Mouse (Mus musculus) heart, embryonic 11.5 days (tissue): Measurements from ENCODE around the gene P2rx6. TPM values are rescaled to one million over a fixed set of nuclear protein-coding genes. Genes with fewer than 3 reads are reported as not detected.

Source experiments
- ATAC-seq: fragments of 200-750 bp; cut with Nextera tagmentation; replicated peaks from 2 replicates; pipeline ENCODE4 v1.8.0; 2017; ENCODE audit warnings: moderate library complexity; ENCODE audit not compliant: insufficient number of reproducible peaks, low FRiP score, low TSS enrichment
- H3K27ac ChIP-seq: fragments of 300-500 bp; sonication (generic); 2 replicates; pipeline ENCODE4 v1.5.1; 2014; ENCODE audit warnings: mild to moderate bottlenecking, low read depth, low read length
- H3K27me3 ChIP-seq: fragments of 300-500 bp; sonication (generic); 2 replicates; pipeline ENCODE4 v1.6.1; 2014; ENCODE audit warnings: mild to moderate bottlenecking, low read length, mixed read lengths; ENCODE audit not compliant: control insufficient read depth, insufficient read depth
- H3K36me3 ChIP-seq: fragments of 300-500 bp; sonication (generic); 2 replicates; pipeline ENCODE4 v1.6.1; 2014; ENCODE audit warnings: mild to moderate bottlenecking, low read length, moderate library complexity, mixed read lengths; ENCODE audit not compliant: control insufficient read depth, insufficient read depth
- H3K4me1 ChIP-seq: fragments of 300-500 bp; sonication (generic); 2 replicates; pipeline ENCODE4 v1.6.1; 2014; ENCODE audit warnings: low read length; ENCODE audit not compliant: control insufficient read depth, insufficient read depth
- H3K4me2 ChIP-seq: fragments of 300-500 bp; sonication (generic); 2 replicates; pipeline ENCODE4 v1.6.1; 2014; ENCODE audit warnings: mild to moderate bottlenecking, moderate library complexity
- H3K4me3 ChIP-seq: fragments of 300-500 bp; sonication (generic); 2 replicates; pipeline ENCODE4 v1.5.1; 2014; ENCODE audit warnings: low read depth, low read length
- H3K9ac ChIP-seq: fragments of 300-500 bp; sonication (generic); 2 replicates; pipeline ENCODE4 v1.6.1; 2014; ENCODE audit warnings: mild to moderate bottlenecking, low read depth, low read length, moderate library complexity
- H3K9me3 ChIP-seq: fragments of 300-500 bp; sonication (generic); replicated peaks from 2 replicates; pipeline ENCODE4 v1.6.1; 2016; ENCODE audit warnings: low read length; ENCODE audit not compliant: control insufficient read depth
- WGBS: fragments of 180-500 bp; shearing (Covaris S2); extraction: QIAGEN DNeasy Blood & Tissue Kit; methylation state at CpG from one replicate; pipeline ENCODE4 v1.1.7; 2014; ENCODE audit not compliant: insufficient replicate concordance; 5-methylcytosine and 5-hydroxymethylcytosine counted together
- polyA plus RNA-seq: library from polyadenylated mRNA; unstranded; fragments of >200 nt; fragmentation: Nextera tagmentation; extraction: Ambion mirVana; gene quantifications from 2 replicates; pipeline ENCODE4 v1.2.1, GENCODE M21; 2014

The P2rx6 gene
- polyA plus RNA-seq, 1 experiment from 2014 or later = 0.70 TPM

DNA sequence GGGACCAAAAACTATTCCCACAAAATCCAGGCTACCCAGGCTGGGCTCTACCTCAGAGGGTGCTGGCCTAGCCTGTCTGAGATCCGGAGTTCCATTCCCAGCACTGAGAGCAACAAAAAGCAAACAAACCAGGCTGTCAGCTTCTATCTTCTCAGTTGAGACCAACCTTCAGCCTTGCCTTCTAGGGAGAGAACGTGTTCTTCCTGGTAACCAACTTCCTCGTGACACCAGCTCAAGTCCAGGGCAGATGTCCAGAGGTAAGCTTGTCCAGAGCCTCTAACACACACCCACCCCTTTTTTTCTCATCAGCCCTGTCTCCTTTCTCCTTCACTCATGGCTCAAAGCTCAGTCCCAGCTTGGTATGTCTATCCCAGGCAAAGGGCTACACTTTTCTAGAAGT is 3.1 kb downstream of the P2rx6 start:
- H3K9me3 ChIP-seq = no peaks in the 10 kb centered on the region
- no peak overlapping the region for H3K4me3 ChIP-seq
- H3K27ac ChIP-seq = no peak overlapping the region
- 57% methylated on average over 3 of the region's 3 CpGs for WGBS
- H3K9ac ChIP-seq = no peak overlapping the region
- H3K4me1 ChIP-seq = peaks cover 19% of the 10 kb centered on the region
- peaks cover 5% of the 10 kb centered on the region; the same call in 1 of the 2 replicates for H3K27me3 ChIP-seq
- no peaks in the 10 kb centered on the region for H3K36me3 ChIP-seq
- H3K4me2 ChIP-seq = no peak overlapping the region
- ATAC-seq = no peak

- WGBS = 22% methylated on average over 4 of the region's 4 CpGs
- Histone ChIP-seq H3K4me1 (peaks cover 10% of the 10 kb centered on the region), H3K4me3 (no peak overlapping the region), H3K9me3 (no peaks in the 10 kb centered on the region), H3K36me3 (no peaks in the 10 kb centered on the region), H3K27ac (no peak overlapping the region), H3K4me2 (no peak overlapping the region), H3K27me3 (peaks cover 12% of the 10 kb centered on the region; the same call in 1 of the 2 replicates), H3K9ac (no peak overlapping the region)
- ATAC-seq = no peak
These were observed 4.5 kb downstream of the P2rx6 start for GRCm38 (mm10) chr16:17566186-17566585.

GRCm38 (mm10) chr16:17575870-17576824 is 14.5 kb downstream of the P2rx6 start:
- H3K4me1 ChIP-seq = no peaks in the 10 kb centered on the region
- H3K4me2 ChIP-seq = peak overlapping the region; percentile 93
- H3K36me3 ChIP-seq = no peaks in the 10 kb centered on the region
- H3K27me3 ChIP-seq = peaks cover 50% of the 10 kb centered on the region
- WGBS = 13% methylated on average over 45 of the region's 45 CpGs
- no peak for ATAC-seq
- no peak overlapping the region for H3K27ac ChIP-seq
- no peaks in the 10 kb centered on the region for H3K9me3 ChIP-seq
- H3K9ac ChIP-seq = peak overlapping the region; percentile 71
- peak overlapping the region; percentile 63 for H3K4me3 ChIP-seq

DNA sequence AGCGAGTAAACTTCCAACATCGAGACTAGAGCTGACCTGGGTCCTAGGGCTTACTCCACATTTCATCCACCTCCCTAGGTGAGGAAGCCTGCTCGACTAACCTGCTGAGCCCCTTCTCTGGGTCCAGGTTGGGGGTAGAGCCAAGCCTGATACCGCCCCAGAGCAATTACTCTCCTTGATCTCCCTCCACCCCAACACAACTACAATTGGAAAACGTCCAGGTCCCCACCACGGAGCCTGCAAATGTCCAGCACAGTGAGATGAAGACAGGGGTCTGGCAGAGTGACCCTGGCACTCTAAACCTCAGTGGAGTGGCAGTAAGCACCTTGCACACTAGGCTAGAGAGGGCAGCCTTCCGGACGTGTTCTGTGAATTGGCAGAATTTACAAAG is 15.1 kb downstream of the P2rx6 start:
- Histone ChIP-seq H3K4me3 (peak overlapping the region; percentile 63), H3K9ac (peak overlapping the region; percentile 71), H3K9me3 (no peaks in the 10 kb centered on the region), H3K4me2 (peak overlapping the region; percentile 93), H3K4me1 (no peaks in the 10 kb centered on the region), H3K27me3 (peaks cover 49% of the 10 kb centered on the region), H3K27ac (no peak overlapping the region), H3K36me3 (no peaks in the 10 kb centered on the region)
- ATAC-seq = no peak
- 18% methylated on average over 8 of the region's 8 CpGs for WGBS

GRCm38 (mm10) chr16:17583064-17583463 is 21.4 kb downstream of the P2rx6 start, which contains the start of gene Slc7a4:
Gene Slc7a4, minus strand, starts transcription at chr16:17583214.
- Histone ChIP-seq H3K4me2 (no peak within 1 kb of the TSS), H3K4me1 (no peaks in the 10 kb centered on the region), H3K36me3 (no peaks in the 10 kb centered on the region), H3K4me3 (no peak within 1 kb of the TSS), H3K27me3 (peaks cover 5% of the 10 kb centered on the region), H3K9me3 (0 out of 2 replicates have a peak, but pooled peaks cover 1% of the 10 kb centered on the region), H3K27ac (no peak within 1 kb of the TSS), H3K9ac (no peak within 1 kb of the TSS)
- no peak for ATAC-seq
- WGBS = 13% methylated on average over 8 of the region's 8 CpGs

- H3K27me3 ChIP-seq = no peaks in the 10 kb centered on the region
- H3K9ac ChIP-seq = no peak overlapping the region
- H3K9me3 ChIP-seq = peaks cover 3% of the 10 kb centered on the region; the same call in 1 of the 2 replicates
- ATAC-seq = no peak
- no peak overlapping the region for H3K4me2 ChIP-seq
- WGBS = 81% methylated on average over 7 of the region's 7 CpGs
- H3K36me3 ChIP-seq = no peaks in the 10 kb centered on the region
- no peak overlapping the region for H3K4me3 ChIP-seq
- H3K27ac ChIP-seq = no peak overlapping the region
- no peaks in the 10 kb centered on the region for H3K4me1 ChIP-seq
These were observed 22.9 kb downstream of the P2rx6 start for GRCm38 (mm10) chr16:17584555-17584954.

- Histone ChIP-seq H3K9me3 (peaks cover 3% of the 10 kb centered on the region; the same call in 1 of the 2 replicates), H3K9ac (no peak overlapping the region), H3K36me3 (no peaks in the 10 kb centered on the region), H3K4me1 (no peaks in the 10 kb centered on the region), H3K27ac (no peak overlapping the region), H3K4me2 (no peak overlapping the region), H3K4me3 (no peak overlapping the region), H3K27me3 (no peaks in the 10 kb centered on the region)
- WGBS = 21% methylated on average over 2 of the region's 2 CpGs
- ATAC-seq = no peak
These were observed 29.0 kb downstream of the P2rx6 start for GRCm38 (mm10) chr16:17590731-17591130.

- H3K4me1 ChIP-seq = no peaks in the 10 kb centered on the region
- 56% methylated on average over 3 of the region's 3 CpGs for WGBS
- H3K9ac ChIP-seq = no peak overlapping the region
- H3K27me3 ChIP-seq = no peaks in the 10 kb centered on the region
- ATAC-seq = no peak
- no peak overlapping the region for H3K27ac ChIP-seq
- H3K36me3 ChIP-seq = no peaks in the 10 kb centered on the region
- H3K4me2 ChIP-seq = no peak overlapping the region
- H3K4me3 ChIP-seq = no peak overlapping the region
- H3K9me3 ChIP-seq = no peaks in the 10 kb centered on the region
These were observed 39.4 kb downstream of the P2rx6 start for GRCm38 (mm10) chr16:17600944-17601562.
